Mouse (Mus musculus) cerebellum, postnatal 36 days (tissue): ENCODE data around the gene Tmem88.

Source experiments
- DNase-seq, 2 experiments: peaks; one replicate each; pipeline ENCODE4 v3.0.0; 2021 to 2022; ENCODE audit warnings: mixed read lengths in 2 of 2

The Tmem88 gene

GRCm38 (mm10) chr11:69356544-69356943, 41.5 kb downstream of the Tmem88 start:
- DNase-seq, result no peak
